Mouse (Mus musculus) 416B (cell line): ENCODE data around the gene Rere.

ENCODE experiments used
- DNase-seq: peaks from one replicate; pipeline ENCODE4 v3.0.0; 2011; ENCODE audit warnings: low read depth

Gene Rere

GRCm38 (mm10) chr4:150382504-150382903 is 101.1 kb downstream of the Rere start:
- DNase-seq = no peak

GRCm38 (mm10) chr4:150384405-150384804 is 103.0 kb downstream of the Rere start:
- peak; percentile 23 for DNase-seq

- peak; percentile 39 for DNase-seq
These were observed 103.5 kb downstream of the Rere start for GRCm38 (mm10) chr4:150384899-150385298.

- DNase-seq = no peak
These were observed 107.1 kb downstream of the Rere start for GRCm38 (mm10) chr4:150388518-150388917.

- no peak for DNase-seq
These were observed 112.2 kb downstream of the Rere start for GRCm38 (mm10) chr4:150393607-150394006.

- no peak for DNase-seq
These were observed 112.6 kb downstream of the Rere start for GRCm38 (mm10) chr4:150394091-150394490.

GRCm38 (mm10) chr4:150396339-150396738 is 114.9 kb downstream of the Rere start:
- DNase-seq = no peak

- no peak for DNase-seq
These were observed 115.6 kb downstream of the Rere start for GRCm38 (mm10) chr4:150396826-150397620.

- no peak for DNase-seq
These were observed 117.6 kb downstream of the Rere start for GRCm38 (mm10) chr4:150399032-150399431.

- no peak for DNase-seq
These were observed 120.6 kb downstream of the Rere start for GRCm38 (mm10) chr4:150401830-150402607.

- DNase-seq = no peak
These were observed 121.2 kb downstream of the Rere start for GRCm38 (mm10) chr4:150402608-150402985.

- no peak for DNase-seq
These were observed 122.5 kb downstream of the Rere start for GRCm38 (mm10) chr4:150403941-150404340.

GRCm38 (mm10) chr4:150404583-150404982 is 123.1 kb downstream of the Rere start:
- DNase-seq = no peak

- DNase-seq = no peak
These were observed 124.3 kb downstream of the Rere start for GRCm38 (mm10) chr4:150405786-150406185.

- no peak for DNase-seq
These were observed 124.9 kb downstream of the Rere start for GRCm38 (mm10) chr4:150406320-150406719.

GRCm38 (mm10) chr4:150406821-150407220 is 125.4 kb downstream of the Rere start:
- no peak for DNase-seq

- DNase-seq = no peak
These were observed 132.8 kb downstream of the Rere start for GRCm38 (mm10) chr4:150414296-150414695.

GRCm38 (mm10) chr4:150414759-150415158 is 133.3 kb downstream of the Rere start:
- no peak for DNase-seq

- DNase-seq = no peak
These were observed 134.0 kb downstream of the Rere start for GRCm38 (mm10) chr4:150415227-150415969.

- peak; percentile 24 for DNase-seq
These were observed 139.3 kb downstream of the Rere start for GRCm38 (mm10) chr4:150420576-150421263.

GRCm38 (mm10) chr4:150426098-150426879 is 144.8 kb downstream of the Rere start:
- DNase-seq = no peak
